Mouse (Mus musculus): Measurements from ENCODE around the gene Ppm1n. TPM values are rescaled to one million over a fixed set of nuclear protein-coding genes. Genes with fewer than 3 reads are reported as not detected.

The Ppm1n gene
- total and polyA plus RNA-seq, 3 experiments, result 0.09 TPM; not detected in 2

Other genes starting within 250 kb of the Ppm1n start
- gene Rsph6a, start 225.4 kb downstream of the Ppm1n start, total RNA-seq (2021), result not detected
- not detected in 2 replicates for gene Rsph6a, start 225.4 kb downstream of the Ppm1n start, polyA plus RNA-seq (2012; rRNA removed)
- 10 to 100 TPM; 44.2 to 58.5 TPM for gene Dmwd, start 203.8 kb downstream of the Ppm1n start, total RNA-seq (2021)
- 144 and 152 TPM in 2 replicates for gene Dmwd, start 203.8 kb downstream of the Ppm1n start, polyA plus RNA-seq (2012; rRNA removed)
- gene Dmpk, start 196.2 kb downstream of the Ppm1n start, total RNA-seq (2021), result 100 to 1,000 TPM; 130 to 142 TPM
- gene Dmpk, start 196.2 kb downstream of the Ppm1n start, polyA plus RNA-seq (2012; rRNA removed), result 743 and 836 TPM in 2 replicates
- 10 to 100 TPM; 12.6 to 16.1 TPM for gene Six5, start 185.5 kb downstream of the Ppm1n start, total RNA-seq (2021)
- 77.3 and 86.0 TPM in 2 replicates for gene Six5, start 185.5 kb downstream of the Ppm1n start, polyA plus RNA-seq (2012; rRNA removed)
- not detected for gene Gm4969, start 161.7 kb downstream of the Ppm1n start, total RNA-seq (2021)
- 0.04 TPM in 1 of 2 replicates, not detected in the other for gene Gm4969, start 161.7 kb downstream of the Ppm1n start, polyA plus RNA-seq (2012; rRNA removed)
- gene Fbxo46, start 160.2 kb downstream of the Ppm1n start, total RNA-seq (2021), result 10 to 100 TPM; 11.9 to 12.8 TPM
- 12.8 and 13.5 TPM in 2 replicates for gene Fbxo46, start 160.2 kb downstream of the Ppm1n start, polyA plus RNA-seq (2012; rRNA removed)
- gene Qpctl, start 130.8 kb downstream of the Ppm1n start, total RNA-seq (2021), result 10 to 100 TPM; 14.0 to 21.2 TPM
- gene Qpctl, start 130.8 kb downstream of the Ppm1n start, polyA plus RNA-seq (2012; rRNA removed), result 24.6 and 26.3 TPM in 2 replicates
- gene Snrpd2, start 130.3 kb downstream of the Ppm1n start, total RNA-seq (2021), result 10 to 100 TPM; 78.3 to 93.6 TPM
- 5.3 and 7.9 TPM in 2 replicates for gene Snrpd2, start 130.3 kb downstream of the Ppm1n start, polyA plus RNA-seq (2012; rRNA removed)
- under 1 TPM; 0.41 to 0.58 TPM for gene Gipr, start 113.9 kb downstream of the Ppm1n start, total RNA-seq (2021)
- gene Gipr, start 113.9 kb downstream of the Ppm1n start, polyA plus RNA-seq (2012; rRNA removed), result 1.6 and 2.6 TPM in 2 replicates
- gene Eml2, start 103.6 kb downstream of the Ppm1n start, total RNA-seq (2021), result 10 to 100 TPM; 34.7 to 69.4 TPM
- 58.2 and 59.7 TPM in 2 replicates for gene Eml2, start 103.6 kb downstream of the Ppm1n start, polyA plus RNA-seq (2012; rRNA removed)
- gene Gpr4, start 67.5 kb downstream of the Ppm1n start, total RNA-seq (2021), result 10 to 100 TPM in 1 of 2 experiments, 1 to 10 TPM in 1; 6.4 to 11.8 TPM
- 20.4 and 23.8 TPM in 2 replicates for gene Gpr4, start 67.5 kb downstream of the Ppm1n start, polyA plus RNA-seq (2012; rRNA removed)
- 10 to 100 TPM; 31.2 to 43.5 TPM for gene Opa3, start 51.7 kb downstream of the Ppm1n start, total RNA-seq (2021)
- 30.2 and 32.3 TPM in 2 replicates for gene Opa3, start 51.7 kb downstream of the Ppm1n start, polyA plus RNA-seq (2012; rRNA removed)
- 10 to 100 TPM; 45.8 to 55.8 TPM for gene Vasp, start 8.2 kb downstream of the Ppm1n start, total RNA-seq (2021)
- gene Vasp, start 8.2 kb downstream of the Ppm1n start, polyA plus RNA-seq (2012; rRNA removed), result 136 and 143 TPM in 2 replicates
- gene Rtn2, start 2.6 kb upstream of the Ppm1n start, total RNA-seq (2021), result 1 to 10 TPM; 4.2 to 7.4 TPM
- 14.6 and 19.4 TPM in 2 replicates for gene Rtn2, start 2.6 kb upstream of the Ppm1n start, polyA plus RNA-seq (2012; rRNA removed)
- gene Fosb, start 30.0 kb upstream of the Ppm1n start, total RNA-seq (2021), result 10 to 100 TPM in 1 of 2 experiments, 1 to 10 TPM in 1; 5.8 to 34.5 TPM
- 2.6 and 3.2 TPM in 2 replicates for gene Fosb, start 30.0 kb upstream of the Ppm1n start, polyA plus RNA-seq (2012; rRNA removed)
- 10 to 100 TPM; 36.5 to 40.8 TPM for gene Ercc1, start 64.7 kb upstream of the Ppm1n start, total RNA-seq (2021)
- gene Ercc1, start 64.7 kb upstream of the Ppm1n start, polyA plus RNA-seq (2012; rRNA removed), result 36.3 and 37.8 TPM in 2 replicates
- gene Cd3eap, start 79.4 kb upstream of the Ppm1n start, total RNA-seq (2021), result 10 to 100 TPM; 13.2 to 13.3 TPM
- gene Cd3eap, start 79.4 kb upstream of the Ppm1n start, polyA plus RNA-seq (2012; rRNA removed), result 12.3 and 21.5 TPM in 2 replicates
- gene Ppp1r13l, start 79.7 kb upstream of the Ppm1n start, total RNA-seq (2021), result 1 to 10 TPM; 6.5 to 8.3 TPM
- 16.9 and 20.2 TPM in 2 replicates for gene Ppp1r13l, start 79.7 kb upstream of the Ppm1n start, polyA plus RNA-seq (2012; rRNA removed)
- gene Ercc2, start 101.9 kb upstream of the Ppm1n start, total RNA-seq (2021), result 10 to 100 TPM; 21.7 to 25.5 TPM
- gene Ercc2, start 101.9 kb upstream of the Ppm1n start, polyA plus RNA-seq (2012; rRNA removed), result 92.3 and 94.7 TPM in 2 replicates
- 1 to 10 TPM in 1 of 2 experiments, under 1 TPM in 1; 0.98 to 5.2 TPM for gene Klc3, start 124.0 kb upstream of the Ppm1n start, total RNA-seq (2021)
- 1.3 and 3.7 TPM in 2 replicates for gene Klc3, start 124.0 kb upstream of the Ppm1n start, polyA plus RNA-seq (2012; rRNA removed)
- gene Ckm, start 124.7 kb upstream of the Ppm1n start, total RNA-seq (2021), result not detected
- 0.84 and 1.0 TPM in 2 replicates for gene Ckm, start 124.7 kb upstream of the Ppm1n start, polyA plus RNA-seq (2012; rRNA removed)
- 10 to 100 TPM; 40.5 to 56.8 TPM for gene Mark4, start 178.8 kb upstream of the Ppm1n start, total RNA-seq (2021)
- 71.6 and 79.0 TPM in 2 replicates for gene Mark4, start 178.8 kb upstream of the Ppm1n start, polyA plus RNA-seq (2012; rRNA removed)
- gene Exoc3l2, start 183.3 kb upstream of the Ppm1n start, total RNA-seq (2021), result 10 to 100 TPM; 31.9 to 58.8 TPM
- 55.3 and 57.9 TPM in 2 replicates for gene Exoc3l2, start 183.3 kb upstream of the Ppm1n start, polyA plus RNA-seq (2012; rRNA removed)
- 10 to 100 TPM in 1 of 2 experiments, 1 to 10 TPM in 1; 9.8 to 13.2 TPM for gene Bloc1s3, start 228.3 kb upstream of the Ppm1n start, total RNA-seq (2021)
- 31.9 and 37.2 TPM in 2 replicates for gene Bloc1s3, start 228.3 kb upstream of the Ppm1n start, polyA plus RNA-seq (2012; rRNA removed)
- gene Trappc6a, start 228.3 kb upstream of the Ppm1n start, total RNA-seq (2021), result 10 to 100 TPM; 70.2 to 81.4 TPM
- 253 and 254 TPM in 2 replicates for gene Trappc6a, start 228.3 kb upstream of the Ppm1n start, polyA plus RNA-seq (2012; rRNA removed)
- under 1 TPM in 1 of 2 experiments, not detected in 1; 0.14 TPM for gene Nkpd1, start 237.8 kb upstream of the Ppm1n start, total RNA-seq (2021)
- 0.38 and 0.64 TPM in 2 replicates for gene Nkpd1, start 237.8 kb upstream of the Ppm1n start, polyA plus RNA-seq (2012; rRNA removed)

Measured in adrenal gland, adult 2 months (tissue).